Mouse (Mus musculus): ENCODE data around the gene Asb11. TPM values are rescaled to one million over a fixed set of nuclear protein-coding genes. Genes with fewer than 3 reads are reported as not detected.

Asb11 gene
- polyA plus RNA-seq, 1 experiment from 2014 or later = not detected

GRCm38 (mm10) chrX:164418008-164418407, 18.8 kb upstream of the Asb11 start:
- 0 out of 2 replicates have a peak, but pooled peaks cover 4% of the 10 kb centered on the region for H3K4me1 ChIP-seq (ENCODE audit: control insufficient read depth, insufficient read depth, low read length)
- H3K4me3 ChIP-seq (ENCODE audit: low read depth, low read length) = no peak overlapping the region
- no peaks in the 10 kb centered on the region for H3K9me3 ChIP-seq (replicated peaks; ENCODE audit: control insufficient read depth, low read length)
- no peak for ATAC-seq
- H3K9ac ChIP-seq (ENCODE audit: low read length) = no peak overlapping the region
- H3K27me3 ChIP-seq (replicated peaks; ENCODE audit: control insufficient read depth, insufficient read depth, low read length) = no peaks in the 10 kb centered on the region
- no peak overlapping the region for H3K27ac ChIP-seq (ENCODE audit: low read depth, low read length)
- peak; percentile 31 for DNase-seq (ENCODE audit: low spot score)
- H3K36me3 ChIP-seq (ENCODE audit: control insufficient read depth, insufficient read depth, low read length) = no peaks in the 10 kb centered on the region; the same call in 1 of the 2 replicates
- no peak overlapping the region for H3K4me2 ChIP-seq (ENCODE audit: low read length)

- Histone ChIP-seq H3K27me3 (replicated peaks; ENCODE audit: control insufficient read depth, insufficient read depth, low read length) (no peaks in the 10 kb centered on the region), H3K4me3 (ENCODE audit: low read depth, low read length) (peak within 1 kb of the TSS; percentile 50), H3K4me2 (ENCODE audit: low read length) (peak within 1 kb of the TSS; percentile 55), H3K9me3 (replicated peaks; ENCODE audit: control insufficient read depth, low read length) (no peaks in the 10 kb centered on the region), H3K36me3 (ENCODE audit: control insufficient read depth, insufficient read depth, low read length) (no peaks in the 10 kb centered on the region; the same call in 1 of the 2 replicates), H3K9ac (ENCODE audit: low read length) (peak within 1 kb of the TSS; percentile 60), H3K4me1 (ENCODE audit: control insufficient read depth, insufficient read depth, low read length) (0 out of 2 replicates have a peak, but pooled peaks cover 4% of the 10 kb centered on the region), H3K27ac (ENCODE audit: low read depth, low read length) (no peak within 1 kb of the TSS)
- ATAC-seq (peak; percentile 100), DNase-seq (ENCODE audit: low spot score) (peak; percentile 98)
- 40% methylated on average over 40 of the region's 40 CpGs for WGBS
These were observed 17.3 kb upstream of the Asb11 start, which contains the start of gene Piga for GRCm38 (mm10) chrX:164419471-164419939. Gene Piga (plus strand): TSS chrX:164419787.

- Histone ChIP-seq H3K27ac (ENCODE audit: low read depth, low read length) (no peak overlapping the region), H3K9me3 (replicated peaks; ENCODE audit: control insufficient read depth, low read length) (no peaks in the 10 kb centered on the region), H3K4me2 (ENCODE audit: low read length) (peak overlapping the region; percentile 55), H3K4me3 (ENCODE audit: low read depth, low read length) (peak overlapping the region; percentile 50), H3K27me3 (replicated peaks; ENCODE audit: control insufficient read depth, insufficient read depth, low read length) (no peaks in the 10 kb centered on the region), H3K36me3 (ENCODE audit: control insufficient read depth, insufficient read depth, low read length) (no peaks in the 10 kb centered on the region; the same call in 1 of the 2 replicates), H3K9ac (ENCODE audit: low read length) (peak overlapping the region; percentile 60), H3K4me1 (ENCODE audit: control insufficient read depth, insufficient read depth, low read length) (0 out of 2 replicates have a peak, but pooled peaks cover 4% of the 10 kb centered on the region)
- DNase-seq (ENCODE audit: low spot score) (no peak), ATAC-seq (peak; percentile 27; the same call in 1 of the 2 replicates)
- 31% methylated on average over 13 of the region's 13 CpGs for WGBS
These were observed 16.8 kb upstream of the Asb11 start for GRCm38 (mm10) chrX:164419955-164420354.

GRCm38 (mm10) chrX:164420518-164420917, 16.3 kb upstream of the Asb11 start:
- WGBS = 57% methylated on average over 3 of the region's 3 CpGs

GRCm38 (mm10) chrX:164424821-164425220, 12.0 kb upstream of the Asb11 start:
- H3K36me3 ChIP-seq (ENCODE audit: control insufficient read depth, insufficient read depth, low read length) = peaks cover 2% of the 10 kb centered on the region
- no peaks in the 10 kb centered on the region for H3K9me3 ChIP-seq (replicated peaks; ENCODE audit: control insufficient read depth, low read length)
- no peak overlapping the region for H3K9ac ChIP-seq (ENCODE audit: low read length)
- 0 out of 2 replicates have a peak, but pooled peaks cover 4% of the 10 kb centered on the region for H3K4me1 ChIP-seq (ENCODE audit: control insufficient read depth, insufficient read depth, low read length)
- DNase-seq (ENCODE audit: low spot score) (no peak), ATAC-seq (no peak)
- no peak overlapping the region for H3K27ac ChIP-seq (ENCODE audit: low read depth, low read length)
- no peak overlapping the region for H3K4me3 ChIP-seq (ENCODE audit: low read depth, low read length)
- no peaks in the 10 kb centered on the region for H3K27me3 ChIP-seq (replicated peaks; ENCODE audit: control insufficient read depth, insufficient read depth, low read length)
- WGBS = 83% methylated on average over 1 of the region's 1 CpGs
- H3K4me2 ChIP-seq (ENCODE audit: low read length) = no peak overlapping the region

More at GRCm38 (mm10) chrX:164420518-164420917, 16.3 kb upstream of the Asb11 start:
- peak overlapping the region; percentile 50 for H3K4me3 ChIP-seq (ENCODE audit: low read depth, low read length)
- no peak overlapping the region for H3K27ac ChIP-seq (ENCODE audit: low read depth, low read length)
- no peaks in the 10 kb centered on the region; the same call in 1 of the 2 replicates for H3K36me3 ChIP-seq (ENCODE audit: control insufficient read depth, insufficient read depth, low read length)
- DNase-seq (ENCODE audit: low spot score) (no peak), ATAC-seq (no peak)
- peak overlapping the region; percentile 55 for H3K4me2 ChIP-seq (ENCODE audit: low read length)
- H3K27me3 ChIP-seq (replicated peaks; ENCODE audit: control insufficient read depth, insufficient read depth, low read length) = no peaks in the 10 kb centered on the region
- peak overlapping the region; percentile 60 for H3K9ac ChIP-seq (ENCODE audit: low read length)
- H3K9me3 ChIP-seq (replicated peaks; ENCODE audit: control insufficient read depth, low read length) = no peaks in the 10 kb centered on the region
- H3K4me1 ChIP-seq (ENCODE audit: control insufficient read depth, insufficient read depth, low read length) = 0 out of 2 replicates have a peak, but pooled peaks cover 4% of the 10 kb centered on the region

GRCm38 (mm10) chrX:164427295-164427694, 9.5 kb upstream of the Asb11 start:
- no peaks in the 10 kb centered on the region for H3K27me3 ChIP-seq (replicated peaks; ENCODE audit: control insufficient read depth, insufficient read depth, low read length)
- no peak overlapping the region for H3K27ac ChIP-seq (ENCODE audit: low read depth, low read length)
- no peak overlapping the region for H3K4me3 ChIP-seq (ENCODE audit: low read depth, low read length)
- ATAC-seq (no peak), DNase-seq (ENCODE audit: low spot score) (no peak)
- H3K9me3 ChIP-seq (replicated peaks; ENCODE audit: control insufficient read depth, low read length) = no peaks in the 10 kb centered on the region
- H3K4me1 ChIP-seq (ENCODE audit: control insufficient read depth, insufficient read depth, low read length) = no peaks in the 10 kb centered on the region
- WGBS = 92% methylated on average over 4 of the region's 4 CpGs
- no peak overlapping the region for H3K4me2 ChIP-seq (ENCODE audit: low read length)
- H3K9ac ChIP-seq (ENCODE audit: low read length) = no peak overlapping the region
- peaks cover 14% of the 10 kb centered on the region for H3K36me3 ChIP-seq (ENCODE audit: control insufficient read depth, insufficient read depth, low read length)

GRCm38 (mm10) chrX:164428224-164428623, 8.6 kb upstream of the Asb11 start:
- no peak for ATAC-seq
- whole genome bisulfite sequencing = 83% methylated on average over 2 of the region's 2 CpGs
- Histone ChIP-seq H3K4me1 (ENCODE audit: control insufficient read depth, insufficient read depth, low read length) (no peaks in the 10 kb centered on the region), H3K4me3 (ENCODE audit: low read depth, low read length) (no peak overlapping the region), H3K4me2 (ENCODE audit: low read length) (no peak overlapping the region), H3K9me3 (replicated peaks; ENCODE audit: control insufficient read depth, low read length) (no peaks in the 10 kb centered on the region), H3K27me3 (replicated peaks; ENCODE audit: control insufficient read depth, insufficient read depth, low read length) (no peaks in the 10 kb centered on the region), H3K27ac (ENCODE audit: low read depth, low read length) (no peak overlapping the region), H3K36me3 (ENCODE audit: control insufficient read depth, insufficient read depth, low read length) (peaks cover 14% of the 10 kb centered on the region), H3K9ac (ENCODE audit: low read length) (no peak overlapping the region)
- DNase-seq (ENCODE audit: low spot score) = no peak

GRCm38 (mm10) chrX:164430621-164431020, 6.2 kb upstream of the Asb11 start:
- no peak overlapping the region for H3K4me3 ChIP-seq (ENCODE audit: low read depth, low read length)
- no peaks in the 10 kb centered on the region for H3K4me1 ChIP-seq (ENCODE audit: control insufficient read depth, insufficient read depth, low read length)
- no peaks in the 10 kb centered on the region for H3K9me3 ChIP-seq (replicated peaks; ENCODE audit: control insufficient read depth, low read length)
- no peak overlapping the region for H3K9ac ChIP-seq (ENCODE audit: low read length)
- DNase-seq (ENCODE audit: low spot score) = no peak
- peaks cover 14% of the 10 kb centered on the region for H3K36me3 ChIP-seq (ENCODE audit: control insufficient read depth, insufficient read depth, low read length)
- no peak overlapping the region for H3K27ac ChIP-seq (ENCODE audit: low read depth, low read length)
- WGBS = 93% methylated on average over 6 of the region's 6 CpGs
- no peak for ATAC-seq
- no peaks in the 10 kb centered on the region for H3K27me3 ChIP-seq (replicated peaks; ENCODE audit: control insufficient read depth, insufficient read depth, low read length)
- H3K4me2 ChIP-seq (ENCODE audit: low read length) = no peak overlapping the region

- Histone ChIP-seq H3K9me3 (replicated peaks; ENCODE audit: control insufficient read depth, low read length) (no peaks in the 10 kb centered on the region), H3K4me1 (ENCODE audit: control insufficient read depth, insufficient read depth, low read length) (no peaks in the 10 kb centered on the region), H3K36me3 (ENCODE audit: control insufficient read depth, insufficient read depth, low read length) (peaks cover 14% of the 10 kb centered on the region), H3K9ac (ENCODE audit: low read length) (no peak overlapping the region), H3K27me3 (replicated peaks; ENCODE audit: control insufficient read depth, insufficient read depth, low read length) (no peaks in the 10 kb centered on the region), H3K4me2 (ENCODE audit: low read length) (no peak overlapping the region), H3K27ac (ENCODE audit: low read depth, low read length) (no peak overlapping the region), H3K4me3 (ENCODE audit: low read depth, low read length) (no peak overlapping the region)
- ATAC-seq = no peak
- WGBS = 89% methylated on average over 2 of the region's 2 CpGs
- DNase-seq (ENCODE audit: low spot score) = no peak
These were observed 5.7 kb upstream of the Asb11 start for GRCm38 (mm10) chrX:164431133-164431532.

All from forebrain, embryonic 14.5 days (tissue).